Comparison of ENCODE assay signal across 7 mouse cellular contexts in the genomic region with DNA sequence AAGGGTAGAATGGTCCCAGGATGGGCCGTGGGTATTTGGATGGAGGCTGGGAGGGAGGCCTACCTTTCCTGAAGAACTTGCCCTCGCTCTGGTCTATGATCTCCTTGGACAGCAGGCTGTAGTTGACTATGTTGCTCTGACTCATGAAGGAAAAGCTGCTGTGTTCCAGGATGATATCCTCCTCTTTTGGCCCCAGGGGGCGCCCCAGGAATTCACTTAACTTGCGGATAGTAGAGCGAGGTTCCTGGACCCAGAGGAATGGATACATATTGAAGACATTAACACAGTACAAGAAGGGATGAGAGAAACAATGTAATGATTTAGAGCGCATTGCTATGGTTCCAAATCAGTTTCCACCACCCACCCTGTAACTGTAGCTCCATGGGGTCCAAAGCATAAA. TPM values are rescaled to one million over a fixed set of nuclear protein-coding genes. Genes with fewer than 3 reads are reported as not detected.
DNase-seq lines count a peak whose midpoint lies in the region; ATAC-seq and TF ChIP-seq lines count a peak whose summit lies in the region.

No protein-coding gene starts in this region.

- no peak for TF ChIP-seq EP300 in heart, postnatal 0 days (IDR thresholded peaks at IDR 0.05; ENCODE audit: low read depth)

- H3K4me2 ChIP-seq in heart, postnatal 0 days (ENCODE audit: low read depth, low read length), result no peak overlapping the region
- no peak overlapping the region for H3K4me2 ChIP-seq in forebrain, embryonic 14.5 days (ENCODE audit: low read length)

- DNase-seq in ovary, postnatal 36 days (ENCODE audit: low spot score), result peak; percentile 53
- DNase-seq in ovary, postnatal 10 days (ENCODE audit: low spot score), result no peak
- DNase-seq in brain, embryonic 14.5 days (ENCODE audit: low read depth), result no peak
- DNase-seq in heart, postnatal 0 days (ENCODE audit: low spot score), result no peak
- peak; percentile 72 for DNase-seq in lung, postnatal 36 days
- no peak for DNase-seq in forebrain, embryonic 14.5 days (ENCODE audit: low spot score)

- H3K9me3 ChIP-seq in heart, postnatal 0 days (replicated peaks; ENCODE audit: control insufficient read depth, low read length), result no peaks in the 10 kb centered on the region
- H3K9me3 ChIP-seq in forebrain, embryonic 14.5 days (replicated peaks; ENCODE audit: control insufficient read depth, low read length), result no peaks in the 10 kb centered on the region

- no peak overlapping the region for H3K4me3 ChIP-seq in heart, postnatal 0 days (ENCODE audit: low read depth, low read length)
- H3K4me3 ChIP-seq in forebrain, embryonic 14.5 days (ENCODE audit: low read depth, low read length), result no peak overlapping the region

- peaks cover 8% of the 10 kb centered on the region; the same call in 1 of the 2 replicates for H3K4me1 ChIP-seq in heart, postnatal 0 days (ENCODE audit: control insufficient read depth, insufficient read depth)
- H3K4me1 ChIP-seq in forebrain, embryonic 14.5 days (ENCODE audit: control insufficient read depth, insufficient read depth, low read length), result 0 out of 2 replicates have a peak, but pooled peaks cover 3% of the 10 kb centered on the region

- no peak for TF ChIP-seq POLR2A in brain, embryonic 14.5 days (IDR thresholded peaks at IDR 0.05; ENCODE audit: borderline replicate concordance, extremely low read depth, insufficient read depth, insufficient read length, poor library complexity, severe bottlenecking)

- no peak overlapping the region for H3K27ac ChIP-seq in heart, postnatal 0 days (ENCODE audit: low read depth)
- H3K27ac ChIP-seq in forebrain, embryonic 14.5 days (ENCODE audit: low read depth, low read length), result no peak overlapping the region

- no peak for ATAC-seq in heart, postnatal 0 days (ENCODE audit: insufficient read depth, low read depth)
- ATAC-seq in forebrain, embryonic 14.5 days, result no peak
- no peak for ATAC-seq in monocyte, adult 5-6 weeks (replicated peaks; ENCODE audit: insufficient number of reproducible peaks, low FRiP score, low TSS enrichment, poor library complexity, severe bottlenecking)

- peak; percentile 25; the same call in 1 of the 2 replicates for TF ChIP-seq CTCF in brain, embryonic 14.5 days (IDR thresholded peaks at IDR 0.05; ENCODE audit: borderline replicate concordance, extremely low read depth, insufficient read depth, insufficient read length)
- TF ChIP-seq CTCF in heart, postnatal 0 days (IDR thresholded peaks at IDR 0.05; ENCODE audit: low read depth), result peak; percentile 40

- WGBS in heart, postnatal 0 days, result 53% methylated on average over 6 of the region's 6 CpGs
- 66% methylated on average over 6 of the region's 6 CpGs for WGBS in forebrain, embryonic 14.5 days

- H3K27me3 ChIP-seq in heart, postnatal 0 days (ENCODE audit: control insufficient read depth, insufficient read depth, low read length), result no peaks in the 10 kb centered on the region
- H3K27me3 ChIP-seq in forebrain, embryonic 14.5 days (replicated peaks; ENCODE audit: control insufficient read depth, insufficient read depth, low read length), result no peaks in the 10 kb centered on the region

- no peaks in the 10 kb centered on the region for H3K36me3 ChIP-seq in heart, postnatal 0 days (replicated peaks; ENCODE audit: control insufficient read depth, insufficient read depth, low read length)
- no peaks in the 10 kb centered on the region for H3K36me3 ChIP-seq in forebrain, embryonic 14.5 days (ENCODE audit: control insufficient read depth, insufficient read depth, low read length)

- H3K9ac ChIP-seq in heart, postnatal 0 days (replicated peaks; ENCODE audit: low read depth, low read length), result no peak overlapping the region
- H3K9ac ChIP-seq in forebrain, embryonic 14.5 days (ENCODE audit: low read length), result no peak overlapping the region

RNA-seq across cellular contexts. Expression of gene Sult5a1, which starts 12.8 kb away (rescaled TPM):
- 1.8 and 3.5 TPM in 2 replicates for polyA plus RNA-seq in brain, embryonic 14.5 days (2012; rRNA removed)
- total RNA-seq in heart, postnatal 0 days (2014; rRNA removed; ENCODE audit: low replicate concordance), result 1.4 and 3.4 TPM in 2 replicates
- polyA plus RNA-seq in heart, postnatal 0 days (2015; fragmentation: Nextera tagmentation; extraction: Ambion mirVana), result 1.6 and 2.0 TPM in 2 replicates
- polyA plus RNA-seq in forebrain, embryonic 14.5 days (2014; fragmentation: Nextera tagmentation; extraction: Ambion mirVana), result 0.33 and 0.93 TPM in 2 replicates
- not detected in 3 replicates for total RNA-seq in monocyte, adult 5-6 weeks (2017)

RNA-seq across cellular contexts. Expression of gene Cpne7, which starts 28.1 kb away (rescaled TPM):
- polyA plus RNA-seq in brain, embryonic 14.5 days (2012; rRNA removed), result 5.8 and 8.5 TPM in 2 replicates
- total RNA-seq in heart, postnatal 0 days (2014; rRNA removed; ENCODE audit: low replicate concordance), result 0.42 and 9.0 TPM in 2 replicates
- 0.15 and 0.16 TPM in 2 replicates for polyA plus RNA-seq in heart, postnatal 0 days (2015; fragmentation: Nextera tagmentation; extraction: Ambion mirVana)
- 1.0 and 2.7 TPM in 2 replicates for polyA plus RNA-seq in forebrain, embryonic 14.5 days (2014; fragmentation: Nextera tagmentation; extraction: Ambion mirVana)
- 3.8 to 29.8 TPM (median 13.9 TPM) in 3 replicates for total RNA-seq in monocyte, adult 5-6 weeks (2017)

RNA-seq across cellular contexts. Expression of gene Dpep1, which starts 40.8 kb away (rescaled TPM):
- 0.37 and 0.66 TPM in 2 replicates for polyA plus RNA-seq in brain, embryonic 14.5 days (2012; rRNA removed)
- 32.3 and 58.6 TPM in 2 replicates for total RNA-seq in heart, postnatal 0 days (2014; rRNA removed; ENCODE audit: low replicate concordance)
- 16.3 and 17.6 TPM in 2 replicates for polyA plus RNA-seq in heart, postnatal 0 days (2015; fragmentation: Nextera tagmentation; extraction: Ambion mirVana)
- polyA plus RNA-seq in forebrain, embryonic 14.5 days (2014; fragmentation: Nextera tagmentation; extraction: Ambion mirVana), result not detected in 2 replicates
- not detected in 3 replicates for total RNA-seq in monocyte, adult 5-6 weeks (2017)

RNA-seq across cellular contexts. Expression of gene Rpl13, which starts 43.1 kb away (rescaled TPM):
- polyA plus RNA-seq in brain, embryonic 14.5 days (2012; rRNA removed), result 1,764 and 1,996 TPM in 2 replicates
- total RNA-seq in heart, postnatal 0 days (2014; rRNA removed; ENCODE audit: low replicate concordance), result 2,455 and 2,720 TPM in 2 replicates
- polyA plus RNA-seq in heart, postnatal 0 days (2015; fragmentation: Nextera tagmentation; extraction: Ambion mirVana), result 813 and 854 TPM in 2 replicates
- 1,075 and 1,254 TPM in 2 replicates for polyA plus RNA-seq in forebrain, embryonic 14.5 days (2014; fragmentation: Nextera tagmentation; extraction: Ambion mirVana)
- 1,374 to 1,974 TPM (median 1,861 TPM) in 3 replicates for total RNA-seq in monocyte, adult 5-6 weeks (2017)

Comparison
In these comparisons a context has a peak if more than half of its experiments do, and no peak if none do; other contexts are left out.
1. DNase-seq: peak in ovary, postnatal 36 days (single experiment) and lung, postnatal 36 days (single experiment); none in ovary, postnatal 10 days (single experiment), brain, embryonic 14.5 days (single experiment), heart, postnatal 0 days (single experiment) and forebrain, embryonic 14.5 days (single experiment).
2. RNA of gene Dpep1, which starts 40.8 kb away (polyA plus RNA-seq): 16.3 to 17.6 TPM in heart, postnatal 0 days; 0.37 to 0.66 TPM in brain, embryonic 14.5 days and not detected in forebrain, embryonic 14.5 days; every median in the first group is over 10 times any median in the second.